Mouse (Mus musculus) midbrain, postnatal 0 days (tissue): ENCODE measurements around the gene Rxfp4. TPM values are rescaled to one million over a fixed set of nuclear protein-coding genes. Genes with fewer than 3 reads are reported as not detected.

ENCODE experiments used
- ATAC-seq: fragments of 200-750 bp; cut with Nextera tagmentation; 2 replicates; pipeline ENCODE4 v1.8.0; 2017; ENCODE audit warnings: moderate number of reproducible peaks, mild to moderate bottlenecking, moderate TSS enrichment, moderate library complexity; ENCODE audit not compliant: low FRiP score
- DNase-seq: peaks from one replicate; pipeline ENCODE4 v3.0.0-alpha.2; 2015; ENCODE audit warnings: low spot score
- H3K27ac ChIP-seq: fragments of 300-500 bp; sonication (generic); 2 replicates; pipeline ENCODE4 v1.5.1; 2014; ENCODE audit warnings: low read depth, mild to moderate bottlenecking, low read length, mixed read lengths
- H3K27me3 ChIP-seq: fragments of 300-500 bp; sonication (generic); 2 replicates; pipeline ENCODE4 v1.6.1; 2014; ENCODE audit warnings: low read length, control low read depth, mixed read lengths; ENCODE audit not compliant: insufficient read depth
- H3K36me3 ChIP-seq: fragments of 300-500 bp; sonication (generic); 2 replicates; pipeline ENCODE4 v1.6.1; 2014; ENCODE audit warnings: low read length, control low read depth, mixed read lengths; ENCODE audit not compliant: insufficient read depth
- H3K4me1 ChIP-seq: fragments of 300-500 bp; sonication (generic); 2 replicates; pipeline ENCODE4 v1.6.1; 2014; ENCODE audit warnings: mild to moderate bottlenecking, control low read depth, antibody characterized with exemption, low read length, mixed read lengths; ENCODE audit not compliant: insufficient read depth
- H3K4me2 ChIP-seq: fragments of 300-500 bp; sonication (generic); 2 replicates; pipeline ENCODE4 v1.6.1; 2014; ENCODE audit warnings: low read depth, mild to moderate bottlenecking, low read length, mixed read lengths; ENCODE audit not compliant: poor library complexity, severe bottlenecking
- H3K4me3 ChIP-seq: fragments of 300-500 bp; sonication (generic); 2 replicates; pipeline ENCODE4 v1.5.1; 2014; ENCODE audit warnings: low read depth, mild to moderate bottlenecking, low read length, moderate library complexity
- H3K9ac ChIP-seq: fragments of 300-500 bp; sonication (generic); replicated peaks from 2 replicates; pipeline ENCODE4 v1.6.1; 2014; ENCODE audit warnings: mild to moderate bottlenecking, low read length, moderate library complexity, mixed read lengths; ENCODE audit not compliant: poor library complexity, severe bottlenecking
- H3K9me3 ChIP-seq: fragments of 300-500 bp; sonication (generic); 2 replicates; pipeline ENCODE4 v1.6.1; 2016; ENCODE audit warnings: low read length, control low read depth
- CTCF ChIP-seq: IDR thresholded peaks from 2 replicates; pipeline ENCODE4 v1.5.1; 2016; ENCODE audit warnings: antibody characterized with exemption, mild to moderate bottlenecking
- WGBS: fragments of 180-500 bp; shearing (Covaris S2); extraction: QIAGEN DNeasy Blood & Tissue Kit; methylation state at CpG from one replicate; pipeline ENCODE4 v1.1.7; 2014; 5-methylcytosine and 5-hydroxymethylcytosine counted together
- polyA plus RNA-seq: library from polyadenylated mRNA; unstranded; fragments of >200 nt; fragmentation: Nextera tagmentation; extraction: Ambion mirVana; gene quantifications from 2 replicates; pipeline ENCODE4 v1.2.1, GENCODE M21; 2015
- total RNA-seq: library from RNA; depleted of rRNA; stranded (reverse); fragments of >200 nt; gene quantifications from 2 replicates; pipeline ENCODE4 v1.2.3, GENCODE M21; 2014

Gene Rxfp4
- total and polyA plus RNA-seq, 2 experiments from 2014 or later, result not detected

- no peaks in the 10 kb centered on the region for H3K27me3 ChIP-seq
These were observed 9.9 kb downstream of the Rxfp4 start for GRCm38 (mm10) chr3:88643078-88643477.

DNA sequence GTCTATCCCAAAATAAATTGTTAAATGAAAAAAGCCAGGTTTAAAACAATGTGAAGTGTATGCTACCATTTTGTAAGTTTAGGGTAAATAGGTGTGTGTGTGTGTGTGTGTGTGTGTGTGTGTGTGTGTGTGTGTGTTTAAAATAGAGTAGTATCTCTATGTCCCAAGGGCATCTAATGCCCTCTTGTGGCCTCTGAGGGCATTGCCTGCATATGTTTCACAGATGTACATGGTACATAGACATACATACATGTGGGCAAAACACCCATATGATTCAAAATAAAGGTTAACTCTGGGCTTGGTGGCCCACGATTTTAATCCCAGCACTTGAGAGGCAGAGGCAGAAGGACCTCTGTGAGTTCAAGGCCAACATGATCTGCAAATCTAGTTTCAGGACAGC, 12.3 kb downstream of the Rxfp4 start:
- Histone ChIP-seq H3K9ac (no peak overlapping the region), H3K36me3 (peaks cover 64% of the 10 kb centered on the region), H3K4me2 (no peak overlapping the region), H3K27ac (no peak overlapping the region), H3K4me3 (no peak overlapping the region), H3K27me3 (no peaks in the 10 kb centered on the region), H3K9me3 (no peaks in the 10 kb centered on the region), H3K4me1 (no peaks in the 10 kb centered on the region)
- DNase-seq, result peak; percentile 80
- 69% methylated on average over 1 of the region's 1 CpGs for WGBS
- peak; percentile 81 for TF ChIP-seq CTCF
- ATAC-seq, result no peak; the same call in 1 of the 2 replicates

More at GRCm38 (mm10) chr3:88643078-88643477, 9.9 kb downstream of the Rxfp4 start:
- ATAC-seq (no peak), DNase-seq (no peak)
- 85% methylated on average over 5 of the region's 5 CpGs for WGBS
- Histone ChIP-seq H3K9ac (no peak overlapping the region), H3K9me3 (no peaks in the 10 kb centered on the region), H3K4me1 (no peaks in the 10 kb centered on the region), H3K36me3 (peaks cover 69% of the 10 kb centered on the region), H3K4me3 (no peak overlapping the region), H3K27ac (no peak overlapping the region), H3K4me2 (no peak overlapping the region)
- TF ChIP-seq CTCF, result no peak

DNA sequence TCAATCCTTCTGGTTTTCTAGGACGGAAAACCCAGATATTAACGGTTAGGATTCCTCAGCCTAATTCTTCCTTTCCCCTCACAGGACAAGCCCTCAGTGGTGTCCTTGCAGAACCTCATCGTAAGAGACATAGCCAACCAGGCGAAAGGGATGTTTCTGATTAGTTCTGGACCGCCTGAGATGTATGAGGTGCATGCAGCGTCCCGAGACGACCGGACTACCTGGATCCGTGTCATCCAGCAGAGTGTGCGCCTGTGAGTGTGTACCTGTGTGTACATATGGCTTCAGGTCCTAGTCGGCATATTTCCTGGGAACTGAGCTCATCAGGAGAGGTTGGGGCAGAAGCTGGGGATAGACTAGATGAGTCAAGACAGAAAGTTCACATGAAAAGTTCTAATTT, 13.7 kb downstream of the Rxfp4 start:
- no peak overlapping the region for H3K4me3 ChIP-seq
- H3K4me2 ChIP-seq, result no peak overlapping the region
- WGBS, result 95% methylated on average over 12 of the region's 12 CpGs
- H3K27me3 ChIP-seq, result no peaks in the 10 kb centered on the region
- H3K9ac ChIP-seq, result no peak overlapping the region
- no peak overlapping the region for H3K27ac ChIP-seq
- DNase-seq (no peak), ATAC-seq (no peak)
- no peaks in the 10 kb centered on the region for H3K4me1 ChIP-seq
- no peaks in the 10 kb centered on the region for H3K9me3 ChIP-seq
- peaks cover 68% of the 10 kb centered on the region for H3K36me3 ChIP-seq
- TF ChIP-seq CTCF, result no peak

DNA sequence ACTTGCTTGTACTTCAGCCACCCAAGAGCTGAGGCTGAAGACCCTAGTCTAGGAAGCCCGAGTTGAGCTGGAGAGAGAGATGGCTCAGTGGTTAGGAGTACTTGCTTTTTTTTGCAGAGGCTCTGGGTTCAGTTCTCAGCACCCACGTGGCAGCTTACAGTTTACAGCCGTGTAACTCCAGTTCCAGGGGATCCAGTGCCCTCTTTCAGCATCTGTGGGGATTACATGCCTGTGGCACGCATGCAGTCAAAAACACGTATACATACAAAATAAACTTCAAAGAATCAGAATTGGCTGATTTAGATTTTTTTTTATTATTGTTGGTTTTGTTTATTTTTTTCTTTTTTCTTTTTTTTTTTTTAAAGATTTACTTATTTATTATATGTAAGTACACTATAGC, 15.8 kb downstream of the Rxfp4 start:
- H3K27me3 ChIP-seq, result no peaks in the 10 kb centered on the region
- H3K9ac ChIP-seq, result no peak overlapping the region
- H3K4me1 ChIP-seq, result no peaks in the 10 kb centered on the region
- no peak for ATAC-seq
- no peak overlapping the region for H3K4me2 ChIP-seq
- no peak overlapping the region for H3K27ac ChIP-seq
- TF ChIP-seq CTCF, result no peak
- H3K4me3 ChIP-seq, result no peak overlapping the region
- no peak for DNase-seq
- peaks cover 67% of the 10 kb centered on the region for H3K36me3 ChIP-seq
- H3K9me3 ChIP-seq, result no peaks in the 10 kb centered on the region
- WGBS, result 93% methylated on average over 5 of the region's 5 CpGs

DNA sequence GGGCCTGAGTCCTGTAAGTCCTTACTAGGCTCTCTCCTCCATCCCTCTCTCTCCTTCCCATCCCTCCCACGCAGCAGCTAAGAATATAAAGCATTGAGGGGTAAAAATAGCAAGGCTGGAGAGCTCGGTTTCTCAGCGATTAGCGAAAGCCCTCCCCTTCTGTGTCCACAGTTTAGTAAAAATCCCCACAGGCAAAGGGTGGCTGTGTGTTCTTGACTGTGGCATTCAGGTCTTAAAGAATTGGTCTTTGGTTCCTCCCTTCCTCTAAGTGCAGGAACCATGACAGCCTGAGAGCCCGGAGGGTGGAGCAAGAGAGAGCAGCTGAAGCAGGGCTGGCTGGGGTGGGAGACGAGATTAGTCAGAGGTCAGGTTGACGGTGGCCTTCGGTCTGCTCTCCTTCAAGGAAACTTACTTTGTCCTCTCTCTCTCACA, 16.4 kb downstream of the Rxfp4 start:
- Histone ChIP-seq H3K27me3 (no peaks in the 10 kb centered on the region), H3K4me1 (no peaks in the 10 kb centered on the region), H3K9me3 (no peaks in the 10 kb centered on the region), H3K27ac (no peak overlapping the region), H3K36me3 (peaks cover 71% of the 10 kb centered on the region), H3K4me3 (no peak overlapping the region), H3K9ac (no peak overlapping the region), H3K4me2 (no peak overlapping the region)
- no peak for ATAC-seq
- no peak for DNase-seq
- 86% methylated on average over 8 of the region's 8 CpGs for WGBS
- TF ChIP-seq CTCF, result no peak

- no peak overlapping the region for H3K4me3 ChIP-seq
These were observed 17.3 kb downstream of the Rxfp4 start for GRCm38 (mm10) chr3:88635506-88636275.

More at GRCm38 (mm10) chr3:88635506-88636275, 17.3 kb downstream of the Rxfp4 start:
- DNase-seq (no peak), ATAC-seq (no peak)
- Histone ChIP-seq H3K27ac (no peak overlapping the region), H3K4me2 (no peak overlapping the region), H3K9me3 (no peaks in the 10 kb centered on the region), H3K36me3 (peaks cover 76% of the 10 kb centered on the region), H3K9ac (no peak overlapping the region), H3K27me3 (no peaks in the 10 kb centered on the region), H3K4me1 (no peaks in the 10 kb centered on the region)
- WGBS, result 93% methylated on average over 19 of the region's 19 CpGs
- TF ChIP-seq CTCF, result no peak
